Mouse (Mus musculus) cerebellum, adult 9-10 months (tissue): Measurements from ENCODE around the gene Grrp1.
A peak's percentile ranks its signal among the peaks of the same experiment; 100 is the strongest.

Experiments
- DNase-seq: peaks from one replicate; pipeline ENCODE4 v3.0.0; 2022

The Grrp1 gene

GRCm38 (mm10) chr4:134268102-134268655 lies 14.3 kb upstream of the Grrp1 start:
- no peak for DNase-seq

GRCm38 (mm10) chr4:134265860-134266585 lies 12.1 kb upstream of the Grrp1 start:
- DNase-seq, result no peak

- peak; percentile 22 for DNase-seq
Measured at GRCm38 (mm10) chr4:134263191-134263590, 9.3 kb upstream of the Grrp1 start.

- no peak for DNase-seq
Measured at GRCm38 (mm10) chr4:134258354-134258753, 4.4 kb upstream of the Grrp1 start.

- no peak for DNase-seq
Measured at GRCm38 (mm10) chr4:134257198-134258009, 3.5 kb upstream of the Grrp1 start.

GRCm38 (mm10) chr4:134256407-134257197 lies 2.7 kb upstream of the Grrp1 start:
- no peak for DNase-seq

- DNase-seq, result no peak
Measured at GRCm38 (mm10) chr4:134255854-134256253, 1.9 kb upstream of the Grrp1 start.

- DNase-seq, result no peak
Measured at GRCm38 (mm10) chr4:134254835-134255234, 929 bp upstream of the Grrp1 start.

- DNase-seq, result no peak
Measured at GRCm38 (mm10) chr4:134252911-134253721, 790 bp downstream of the Grrp1 start.

- DNase-seq, result no peak
Measured at GRCm38 (mm10) chr4:134252131-134252910, 1.6 kb downstream of the Grrp1 start.

- DNase-seq, result no peak
Measured at GRCm38 (mm10) chr4:134251241-134252130, 2.4 kb downstream of the Grrp1 start.

GRCm38 (mm10) chr4:134250930-134251240 lies 3.0 kb downstream of the Grrp1 start:
- no peak for DNase-seq

GRCm38 (mm10) chr4:134250116-134250929 lies 3.6 kb downstream of the Grrp1 start:
- no peak for DNase-seq

- peak; percentile 38 for DNase-seq
Measured at GRCm38 (mm10) chr4:134249651-134250050, 4.3 kb downstream of the Grrp1 start.

GRCm38 (mm10) chr4:134246719-134247258 lies 7.1 kb downstream of the Grrp1 start, which contains the start of gene Gm30191:
Gm30191 (plus strand) TSS chr4:134246935.
- peak; percentile 26 for DNase-seq

- peak; percentile 37 for DNase-seq
Measured at GRCm38 (mm10) chr4:134246256-134246655, 7.7 kb downstream of the Grrp1 start.

- DNase-seq, result peak; percentile 95
Measured at GRCm38 (mm10) chr4:134245148-134245843, 8.6 kb downstream of the Grrp1 start, which contains the start of gene Zfp593. Zfp593 (minus strand) TSS chr4:134245592.

GRCm38 (mm10) chr4:134243516-134244250 lies 10.2 kb downstream of the Grrp1 start, which contains the start of gene E130218I03Rik:
E130218I03Rik (plus strand) TSS chr4:134243662.
- DNase-seq, result peak; percentile 16
